Mouse (Mus musculus): ENCODE results near the gene Commd7.

GRCm38 (mm10) chr2:153633259-153633658, 678 bp upstream of the Commd7 start:
- no peak for TF ChIP-seq CTCF (IDR thresholded peaks at IDR 0.05; ENCODE audit: extremely low read depth, insufficient read length, insufficient replicate concordance, low read depth, low read length)
- no peak for TF ChIP-seq POLR2A (IDR thresholded peaks at IDR 0.05; ENCODE audit: low read depth, low read length)

All from small intestine, adult 2 months (tissue).